Mouse (Mus musculus) olfactory bulb, adult 2 months (tissue): Measurements from ENCODE around the gene Chd6. TPM values are rescaled to one million over a fixed set of nuclear protein-coding genes. Genes with fewer than 3 reads are reported as not detected.

Experiments
- H3K27ac ChIP-seq: fragments of 200-500 bp; 2 replicates; pipeline ENCODE4 v1.5.1; 2012; ENCODE audit warnings: low read depth, low read length; ENCODE audit not compliant: insufficient read depth
- H3K4me1 ChIP-seq: fragments of 200-500 bp; 2 replicates; pipeline ENCODE4 v1.6.1; 2012; ENCODE audit warnings: low read length; ENCODE audit not compliant: control insufficient read depth, insufficient read depth
- H3K4me3 ChIP-seq: fragments of 200-500 bp; 2 replicates; pipeline ENCODE4 v1.5.1; 2012; ENCODE audit warnings: mild to moderate bottlenecking, low read depth, low read length, moderate library complexity; ENCODE audit not compliant: insufficient read depth
- CTCF ChIP-seq: fragments of 200-500 bp; IDR thresholded peaks from 2 replicates; pipeline ENCODE4 v1.5.1; 2012; ENCODE audit warnings: low read depth, mild to moderate bottlenecking, low read length, moderate library complexity; ENCODE audit not compliant: insufficient read depth
- POLR2A ChIP-seq: fragments of 200-500 bp; IDR thresholded peaks from 2 replicates; pipeline ENCODE4 v1.6.1; 2012; ENCODE audit warnings: mild to moderate bottlenecking, low read depth, low read length, moderate library complexity; ENCODE audit not compliant: insufficient read depth
- WGBS: fragments of 180-500 bp; shearing (Covaris S2); methylation state at CpG from one replicate; pipeline ENCODE4 v1.1.7; 2018; 5-methylcytosine and 5-hydroxymethylcytosine counted together
- polyA plus RNA-seq: library from polyadenylated mRNA; stranded (reverse); fragments of >200 nt; gene quantifications from 2 replicates; pipeline ENCODE4 v1.2.4, GENCODE M21; 2012; ENCODE audit warnings: low replicate concordance; ENCODE audit not compliant: missing spikeins, insufficient read depth, insufficient read length

The Chd6 gene
- polyA plus RNA-seq, 1 experiment: 148 TPM

GRCm38 (mm10) chr2:161112011-161112410 lies 3.1 kb upstream of the Chd6 start:
- TF ChIP-seq POLR2A: no peak
- no peak for TF ChIP-seq CTCF

GRCm38 (mm10) chr2:161109398-161109821 lies 535 bp upstream of the Chd6 start:
- Histone ChIP-seq H3K27ac (peak overlapping the region; percentile 68), H3K4me3 (peak overlapping the region; percentile 55), H3K4me1 (peaks cover 2% of the 10 kb centered on the region; the same call in 1 of the 2 replicates)
- WGBS: under 1% methylated on average over 26 of the region's 26 CpGs
- TF ChIP-seq CTCF (no peak), POLR2A (no peak)

More at GRCm38 (mm10) chr2:161112011-161112410, 3.1 kb upstream of the Chd6 start:
- no peaks in the 10 kb centered on the region for H3K4me1 ChIP-seq
- WGBS: 92% methylated on average over 5 of the region's 5 CpGs
- H3K4me3 ChIP-seq: no peak overlapping the region
- H3K27ac ChIP-seq: no peak overlapping the region

GRCm38 (mm10) chr2:161108085-161108927 lies 569 bp downstream of the Chd6 start:
- Histone ChIP-seq H3K4me1 (peaks cover 5% of the 10 kb centered on the region), H3K27ac (peak overlapping the region; percentile 81), H3K4me3 (peak overlapping the region; percentile 99)
- 1% methylated on average over 77 of the region's 77 CpGs for WGBS
- no peak for TF ChIP-seq CTCF
- peak; percentile 46; the same call in 1 of the 2 replicates for TF ChIP-seq POLR2A

DNA sequence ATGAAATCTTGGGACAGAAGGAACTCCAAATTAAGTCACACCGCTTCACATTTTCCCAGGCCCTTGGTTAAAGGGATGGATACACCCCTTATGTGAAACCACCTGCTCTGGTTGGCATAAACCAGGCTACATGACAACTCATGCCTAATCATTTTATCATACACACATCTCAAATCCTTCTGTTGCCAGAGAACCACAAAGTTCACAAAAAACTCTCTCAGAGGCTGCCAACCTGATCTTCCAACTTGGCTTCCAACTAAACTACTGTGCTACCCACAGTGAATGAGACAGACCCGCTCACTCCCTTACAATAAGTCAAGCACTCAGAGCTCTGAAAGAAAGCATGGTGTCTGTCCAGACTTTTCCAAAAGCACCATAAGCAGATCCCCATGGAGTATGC lies 1.6 kb downstream of the Chd6 start:
- 62% methylated on average over 2 of the region's 2 CpGs for WGBS
- TF ChIP-seq POLR2A (no peak), CTCF (no peak)
- H3K27ac ChIP-seq: no peak overlapping the region
- peaks cover 5% of the 10 kb centered on the region for H3K4me1 ChIP-seq
- H3K4me3 ChIP-seq: no peak overlapping the region

DNA sequence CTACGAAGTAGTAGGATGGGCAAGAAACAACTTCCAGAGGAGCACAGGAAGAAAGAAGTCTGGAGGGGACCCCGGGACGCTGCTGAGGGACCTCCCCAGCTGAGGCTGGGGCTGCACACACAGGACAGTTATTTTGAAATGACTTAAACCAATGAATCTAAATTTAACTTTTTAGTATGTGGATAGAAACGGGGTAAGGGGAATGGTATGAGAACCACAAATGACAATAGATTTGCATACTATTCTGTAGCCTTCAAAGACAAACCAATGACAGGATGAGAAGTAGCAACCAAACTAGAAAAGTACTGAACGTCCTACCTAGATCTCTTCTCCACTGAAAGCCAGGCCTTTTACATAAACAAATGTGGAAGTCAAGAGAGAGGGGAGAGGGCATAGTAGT lies 5.1 kb downstream of the Chd6 start:
- Histone ChIP-seq H3K27ac (no peak overlapping the region), H3K4me1 (peaks cover 5% of the 10 kb centered on the region), H3K4me3 (no peak overlapping the region)
- 80% methylated on average over 5 of the region's 5 CpGs for WGBS
- TF ChIP-seq CTCF: no peak
- no peak for TF ChIP-seq POLR2A

DNA sequence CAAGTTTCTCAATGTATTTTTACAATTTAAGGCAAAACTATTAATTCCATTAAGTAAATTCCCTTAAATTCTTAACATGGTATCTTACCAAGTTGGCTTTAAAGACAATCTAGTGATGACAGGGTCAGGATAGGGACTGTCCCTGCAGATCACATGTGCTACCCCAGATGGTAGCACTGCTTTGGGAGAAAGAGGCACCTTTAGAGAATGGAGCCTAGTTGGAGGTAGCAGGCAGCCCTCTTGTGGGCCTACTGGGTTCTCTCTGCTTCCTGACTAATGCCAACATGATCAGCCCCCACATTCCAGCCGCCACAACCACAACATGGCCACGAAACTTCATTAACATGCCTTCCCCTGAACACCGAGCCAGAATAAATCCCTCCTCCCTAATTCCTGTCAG lies 6.8 kb downstream of the Chd6 start:
- WGBS: 72% methylated on average over 3 of the region's 3 CpGs

GRCm38 (mm10) chr2:161097746-161098145 lies 11.1 kb downstream of the Chd6 start:
- H3K27ac ChIP-seq: no peak overlapping the region
- 96% methylated on average over 5 of the region's 5 CpGs for WGBS
- H3K4me3 ChIP-seq: no peak overlapping the region
- TF ChIP-seq CTCF: no peak
- no peak for TF ChIP-seq POLR2A
- no peaks in the 10 kb centered on the region for H3K4me1 ChIP-seq

More for the DNA sequence above, 6.8 kb downstream of the Chd6 start:
- H3K27ac ChIP-seq: no peak overlapping the region
- H3K4me3 ChIP-seq: no peak overlapping the region
- H3K4me1 ChIP-seq: peaks cover 5% of the 10 kb centered on the region
- TF ChIP-seq CTCF (no peak), POLR2A (no peak)

DNA sequence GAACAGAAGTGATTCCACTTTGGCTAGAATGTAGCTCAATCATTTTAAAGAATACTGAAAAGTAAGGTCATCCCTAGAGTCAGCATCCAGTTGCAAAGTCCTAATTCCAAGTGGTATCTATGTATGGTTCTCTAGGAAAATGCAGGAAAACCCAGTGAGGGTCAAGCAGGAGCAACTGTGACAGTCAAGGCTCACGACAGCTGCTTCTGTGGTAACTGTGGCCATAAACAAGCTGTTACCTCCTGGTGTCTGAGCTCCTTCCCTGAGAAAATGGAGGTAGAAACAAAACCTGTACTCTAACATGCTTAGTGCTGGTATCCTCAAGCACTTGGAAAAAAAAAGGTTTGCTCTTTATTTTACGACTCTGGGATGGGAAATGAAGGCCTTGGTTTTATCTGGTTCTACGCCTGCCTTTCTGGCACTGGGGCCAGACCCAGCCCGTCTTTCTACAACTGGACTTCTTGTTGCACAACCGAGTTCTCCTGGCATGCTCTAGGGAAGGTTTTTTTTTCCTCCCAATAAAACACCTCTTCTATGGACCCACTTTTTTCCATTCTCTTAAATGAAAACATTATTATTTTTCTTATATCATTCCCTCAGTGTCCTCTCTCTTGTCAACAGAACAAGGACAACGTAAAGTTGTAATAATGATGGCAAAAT lies 18.0 kb downstream of the Chd6 start:
- no peak for TF ChIP-seq CTCF
- no peak for TF ChIP-seq POLR2A
- Histone ChIP-seq H3K4me3 (no peak overlapping the region), H3K27ac (no peak overlapping the region), H3K4me1 (no peaks in the 10 kb centered on the region)
- 84% methylated on average over 6 of the region's 6 CpGs for WGBS

DNA sequence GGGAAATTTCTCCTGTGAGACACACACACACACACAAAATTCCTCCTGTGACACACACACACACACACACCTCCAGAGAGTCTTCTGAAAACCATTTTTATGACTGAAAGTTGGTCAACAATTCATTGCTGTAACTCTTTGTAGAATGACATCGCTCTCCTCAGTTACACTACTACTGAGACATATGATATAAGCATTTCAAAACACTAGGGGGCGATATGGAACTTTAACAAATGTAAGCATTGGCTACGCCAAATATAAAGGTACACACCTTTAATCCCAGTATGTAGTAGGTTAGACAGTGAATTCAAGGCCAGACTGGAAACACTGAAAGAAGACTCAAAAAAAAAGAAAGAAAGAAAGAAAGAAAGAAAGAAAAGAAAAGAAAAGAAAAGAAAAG lies 18.7 kb downstream of the Chd6 start:
- H3K4me3 ChIP-seq: no peak overlapping the region
- H3K4me1 ChIP-seq: peaks cover 3% of the 10 kb centered on the region
- 65% methylated on average over 3 of the region's 3 CpGs for WGBS
- TF ChIP-seq POLR2A (no peak), CTCF (no peak)
- no peak overlapping the region for H3K27ac ChIP-seq
